Mouse (Mus musculus) heart, postnatal 10 days (tissue): ENCODE data around the gene Fam208b. TPM values are rescaled to one million over a fixed set of nuclear protein-coding genes. Genes with fewer than 3 reads are reported as not detected.
"Not testable (repeated sequence)": the region's sequence is repeated elsewhere in the genome, so short reads cannot be mapped to it uniquely, and the experiment has no call there.

Experiments
- DNase-seq, 2 experiments: peaks; one replicate each; pipeline ENCODE4 v3.0.0; 2021
- intact Hi-C: fragments of 180-260 bp; cut with DNase I; formaldehyde crosslinking; loops from one replicate; pipeline ENCODE4 v1.15.1; 2025
- total RNA-seq, 2 experiments: library from RNA; stranded (reverse); gene quantifications; 2 replicates each; pipeline ENCODE4 v1.2.3; 2021

The Fam208b gene
- total RNA-seq, 2 experiments from 2014 or later = 16.4 to 17.9 TPM

DNA sequence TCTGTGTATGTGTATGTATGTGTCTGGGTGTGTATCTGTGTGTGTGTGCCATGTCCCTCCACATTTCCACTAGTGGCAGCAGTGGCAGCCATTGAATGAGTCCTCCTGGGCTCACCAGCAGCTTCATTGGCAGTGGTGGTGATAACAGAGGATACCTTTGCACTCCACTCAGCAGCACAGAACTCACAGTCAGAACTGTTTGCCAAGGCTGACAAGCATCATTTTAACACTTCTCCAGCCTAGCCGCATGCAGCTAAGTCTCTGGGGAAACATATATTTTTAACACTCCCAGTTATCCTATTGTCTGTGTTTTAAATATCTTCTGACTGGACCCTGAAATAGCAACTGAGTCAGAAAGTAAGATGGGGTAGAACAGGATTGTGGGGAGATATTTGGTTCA, 87.0 kb downstream of the Fam208b start:
- intact Hi-C loops = no loop called here
- DNase-seq = no peak

DNA sequence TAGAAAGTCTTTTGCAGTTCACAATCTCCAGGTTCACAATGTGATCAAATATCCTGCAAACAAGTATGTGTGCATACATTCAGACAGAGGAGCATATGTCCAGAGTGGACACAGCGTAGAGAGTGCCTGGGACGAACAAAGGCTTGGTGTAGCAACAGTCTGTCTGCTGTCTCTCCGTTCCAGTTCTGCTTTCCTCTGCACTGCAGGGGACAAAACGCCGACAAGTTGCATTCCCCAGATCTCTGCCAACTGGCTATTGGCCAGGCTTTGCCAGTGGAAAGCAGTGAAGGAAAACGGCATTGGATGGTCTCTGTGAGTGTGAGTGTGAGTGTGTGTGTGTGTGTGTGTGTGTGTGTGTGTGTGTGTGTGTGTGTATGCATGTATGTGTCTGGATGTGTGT, 87.4 kb downstream of the Fam208b start:
- intact Hi-C loops = no loop called here
- DNase-seq = peak in 1 of 2 experiments; percentile 61

DNA sequence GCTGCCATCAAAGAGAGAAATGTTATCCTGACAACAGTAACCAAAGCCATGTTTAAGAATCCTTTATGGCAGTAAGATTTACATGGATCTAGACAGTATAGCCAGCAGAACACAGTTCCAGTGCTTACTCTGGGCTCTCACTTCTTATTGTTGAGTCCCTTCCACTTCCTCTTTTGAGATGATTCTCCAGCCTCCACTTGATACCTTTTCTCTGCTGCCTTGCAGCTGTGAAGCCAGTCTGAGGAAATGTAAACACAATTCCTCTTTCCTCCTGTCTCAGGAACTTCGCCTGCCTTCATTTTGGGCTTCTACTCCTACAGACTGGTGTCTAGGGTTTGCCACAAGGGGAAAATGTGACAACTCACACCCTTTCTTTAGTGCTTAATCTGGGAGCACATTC, 90.9 kb downstream of the Fam208b start:
- DNase-seq = not testable (repeated sequence)
- intact Hi-C loops = loop anchor here (5.0 kb wide), 1 partner anchor 238 kb away; no protein-coding TSS in a partner anchor

DNA sequence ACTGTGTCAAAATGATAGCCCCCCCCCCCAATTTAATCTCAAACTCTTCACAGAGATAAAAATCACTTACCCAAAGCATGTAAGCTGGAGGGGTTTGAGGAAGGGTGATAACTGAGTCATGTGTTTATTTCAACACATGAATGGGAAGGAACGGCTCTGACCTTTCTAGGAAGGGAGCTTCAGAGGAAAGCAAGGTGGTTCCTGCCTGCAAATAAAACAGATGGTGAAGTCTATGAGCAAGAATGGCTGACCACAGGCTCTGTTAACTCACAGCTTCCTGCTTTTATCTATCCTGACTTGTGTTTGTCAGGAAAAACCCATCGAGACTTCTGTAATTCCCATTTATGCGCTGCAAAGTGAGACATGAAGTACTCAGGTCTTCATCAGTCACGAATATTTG, 91.6 kb downstream of the Fam208b start:
- not testable (repeated sequence) for DNase-seq
- intact Hi-C loops = loop anchor here (5.0 kb wide), 1 partner anchor 237 kb away; no protein-coding TSS in a partner anchor

Other genes with a start within 250 kb of the Fam208b start
- gene Gdi2, start 73.0 kb downstream of the Fam208b start, total RNA-seq = 100 to 1,000 TPM; 298 to 299 TPM
- gene Asb13, start 22.9 kb upstream of the Fam208b start, total RNA-seq = 1 to 10 TPM; 6.7 to 8.2 TPM
- not detected for gene Calml3, start 193.2 kb upstream of the Fam208b start, total RNA-seq
- not detected for gene Calm4, start 226.6 kb upstream of the Fam208b start, total RNA-seq
- gene Calm5, start 243.1 kb upstream of the Fam208b start, total RNA-seq = not detected